Mouse (Mus musculus) inflammation-experienced regulatory T-cells, adult 6 months (primary cell): Measurements from ENCODE around the gene Slc44a5. TPM values are rescaled to one million over a fixed set of nuclear protein-coding genes. Genes with fewer than 3 reads are reported as not detected.
"Not testable (repeated sequence)": the region's sequence is repeated elsewhere in the genome, so short reads cannot be mapped to it uniquely, and the experiment has no call there.

Source experiments
- ATAC-seq: one replicate; pipeline ENCODE4 v1.8.0; 2017
- polyA plus RNA-seq, 3 experiments: library from polyadenylated mRNA; unstranded; fragments of 100-300 nt; shearing (Covaris generic); gene quantifications; one replicate each; pipeline ENCODE4 v1.2.1; 2017

Slc44a5 gene
- polyA plus RNA-seq, 3 experiments from 2014 or later = not detected

DNA sequence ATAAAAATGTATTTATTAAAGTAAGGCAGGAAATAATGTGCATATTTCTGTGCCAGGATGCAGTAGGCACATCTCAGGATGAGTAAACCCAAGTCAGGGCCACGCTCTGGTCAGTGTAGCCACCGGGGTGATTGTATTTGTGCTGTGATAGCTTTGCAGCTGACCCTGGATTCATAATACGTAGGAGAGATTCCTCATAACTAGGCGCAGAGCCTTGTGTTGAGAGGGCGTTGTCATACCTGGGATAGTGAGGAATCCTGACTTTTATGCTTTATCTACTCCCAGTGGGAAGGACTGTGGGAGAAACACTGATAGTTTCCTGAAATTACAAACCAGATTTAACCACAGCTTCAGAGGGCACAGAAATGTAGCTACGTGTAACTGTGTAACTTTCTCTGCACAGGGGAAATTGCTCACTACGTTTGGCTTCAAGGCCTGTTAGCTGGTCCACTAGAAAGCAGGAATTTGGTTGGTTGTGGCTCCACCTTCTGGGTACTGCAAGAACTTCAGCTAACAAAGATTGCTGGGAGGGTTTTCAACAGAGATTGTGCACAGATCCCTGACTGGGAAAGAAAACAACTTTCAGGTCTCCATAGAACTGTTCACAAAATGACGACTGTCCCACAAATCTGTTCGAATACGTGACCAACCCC, 253.0 kb downstream of the Slc44a5 start:
- ATAC-seq = no peak

DNA sequence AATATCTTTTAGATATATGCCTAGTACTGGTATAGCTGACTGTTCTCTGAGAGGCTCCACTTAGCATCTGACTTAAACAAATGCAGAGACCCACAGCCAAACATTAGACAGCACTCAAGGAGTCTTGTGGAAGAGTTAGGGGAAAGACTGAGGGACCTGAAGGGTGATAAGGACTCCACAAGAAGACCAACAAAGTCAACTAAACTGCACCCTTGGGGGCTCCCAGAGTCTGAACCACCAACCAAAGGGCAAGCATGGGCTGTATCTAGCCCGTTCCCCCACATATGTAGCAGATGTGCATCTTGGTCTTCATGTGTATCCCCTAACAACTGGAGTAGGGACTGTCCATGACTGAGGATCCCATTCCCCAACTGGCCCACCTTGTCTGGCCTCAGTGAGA, 271.7 kb downstream of the Slc44a5 start:
- no peak for ATAC-seq

DNA sequence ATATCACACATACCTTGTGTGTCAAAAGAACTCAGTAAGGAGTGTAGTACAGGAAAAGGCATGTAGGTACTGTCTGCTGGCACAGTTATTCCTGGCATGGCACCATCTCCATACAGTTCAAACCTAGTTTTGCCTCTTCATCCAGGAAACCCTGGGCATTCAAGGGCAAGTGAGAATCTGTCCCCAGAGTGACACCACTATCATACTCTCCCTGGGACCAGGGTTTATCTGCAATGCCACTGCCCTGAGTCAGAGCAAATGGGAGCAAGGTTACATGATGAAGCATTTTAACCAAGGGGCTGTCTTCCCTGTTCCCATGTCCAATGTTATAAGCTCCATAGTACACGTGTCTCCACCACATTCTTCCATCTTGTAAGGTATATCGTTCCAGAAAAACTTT, 278.2 kb downstream of the Slc44a5 start:
- no peak for ATAC-seq

- ATAC-seq = no peak
Measured at GRCm38 (mm10) chr3:154252219-154252618, 279.0 kb downstream of the Slc44a5 start.

DNA sequence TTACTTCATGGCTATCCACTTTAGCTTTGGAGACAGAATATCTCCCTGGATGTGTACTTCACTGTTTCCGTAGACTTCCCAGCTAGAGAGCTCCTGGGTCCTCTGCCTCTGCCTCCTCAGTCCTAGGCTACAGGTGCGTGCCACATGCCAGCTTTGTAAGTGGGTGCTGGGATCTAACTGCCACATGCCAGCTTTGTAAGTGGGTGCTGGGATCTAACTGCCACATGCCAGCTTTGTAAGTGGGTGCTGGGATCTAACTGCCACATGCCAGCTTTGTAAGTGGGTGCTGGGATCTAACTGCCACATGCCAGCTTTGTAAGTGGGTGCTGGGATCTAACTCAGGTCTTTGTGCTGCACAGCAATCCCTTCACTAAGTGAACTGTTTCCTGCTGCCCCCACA, 281.0 kb downstream of the Slc44a5 start:
- not testable (repeated sequence) for ATAC-seq

DNA sequence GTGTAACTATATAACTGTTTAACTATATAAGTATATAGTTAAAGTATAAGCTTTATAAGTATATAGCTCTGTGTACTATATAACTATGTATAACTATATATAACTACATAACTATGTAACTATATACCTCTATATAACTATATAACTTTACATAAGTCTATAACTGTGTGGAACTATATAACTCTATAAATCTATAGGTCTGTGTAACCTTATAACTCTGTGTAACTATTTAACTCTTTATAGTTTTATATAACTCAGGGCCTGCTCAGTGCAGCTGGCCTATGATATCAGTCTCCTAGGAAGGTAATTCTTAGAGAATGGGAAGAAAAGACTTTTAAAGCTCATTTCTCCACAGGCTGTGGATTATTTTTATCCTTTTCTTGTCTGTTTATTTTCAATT, 284.1 kb downstream of the Slc44a5 start:
- no peak for ATAC-seq

- no peak for ATAC-seq
Measured at GRCm38 (mm10) chr3:154268313-154268712, 295.1 kb downstream of the Slc44a5 start.

- peak; percentile 41 for ATAC-seq
Measured at GRCm38 (mm10) chr3:154269757-154270366, 296.6 kb downstream of the Slc44a5 start.

- no peak for ATAC-seq
Measured at GRCm38 (mm10) chr3:154274681-154275080, 301.4 kb downstream of the Slc44a5 start.

GRCm38 (mm10) chr3:154284260-154284659, 311.0 kb downstream of the Slc44a5 start:
- no peak for ATAC-seq

DNA sequence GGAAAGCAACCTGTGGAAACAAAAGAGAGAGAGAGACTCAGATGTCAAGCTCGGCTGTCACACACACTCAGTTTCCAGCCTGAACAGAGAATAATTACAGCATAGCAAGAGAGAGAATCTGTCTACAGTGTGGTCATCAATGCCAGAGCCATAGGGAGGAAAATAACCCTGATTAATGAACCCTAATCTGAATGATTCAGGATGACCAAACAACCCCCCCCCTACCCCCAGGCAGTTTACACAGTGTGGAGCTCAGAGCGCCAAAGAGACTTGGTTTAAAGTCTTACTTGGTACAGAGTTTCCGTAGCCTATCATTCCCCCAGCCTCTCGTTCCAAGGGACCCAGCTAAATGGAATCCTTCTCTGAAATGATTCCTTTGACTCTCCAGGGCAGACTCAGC, 312.1 kb downstream of the Slc44a5 start:
- no peak for ATAC-seq

DNA sequence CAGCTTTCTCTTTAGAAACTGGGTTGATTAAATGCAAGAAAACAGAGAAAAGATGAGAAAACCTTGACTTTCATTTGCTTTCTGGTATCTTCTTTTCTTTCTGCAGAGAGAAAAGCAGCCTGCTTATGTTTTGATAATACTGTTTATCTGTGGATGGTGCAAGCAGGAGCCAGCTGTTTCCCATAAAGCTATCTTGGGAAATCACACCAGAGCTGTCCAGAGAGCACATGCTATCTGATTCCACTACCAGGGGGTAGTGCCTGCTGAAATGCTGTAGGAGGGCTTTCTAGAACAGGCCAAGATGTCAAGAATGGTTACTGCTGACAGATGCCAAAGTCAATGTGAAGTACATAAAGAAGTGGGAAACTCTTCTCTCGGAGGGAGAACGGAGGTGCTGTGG, 314.0 kb downstream of the Slc44a5 start:
- no peak for ATAC-seq

DNA sequence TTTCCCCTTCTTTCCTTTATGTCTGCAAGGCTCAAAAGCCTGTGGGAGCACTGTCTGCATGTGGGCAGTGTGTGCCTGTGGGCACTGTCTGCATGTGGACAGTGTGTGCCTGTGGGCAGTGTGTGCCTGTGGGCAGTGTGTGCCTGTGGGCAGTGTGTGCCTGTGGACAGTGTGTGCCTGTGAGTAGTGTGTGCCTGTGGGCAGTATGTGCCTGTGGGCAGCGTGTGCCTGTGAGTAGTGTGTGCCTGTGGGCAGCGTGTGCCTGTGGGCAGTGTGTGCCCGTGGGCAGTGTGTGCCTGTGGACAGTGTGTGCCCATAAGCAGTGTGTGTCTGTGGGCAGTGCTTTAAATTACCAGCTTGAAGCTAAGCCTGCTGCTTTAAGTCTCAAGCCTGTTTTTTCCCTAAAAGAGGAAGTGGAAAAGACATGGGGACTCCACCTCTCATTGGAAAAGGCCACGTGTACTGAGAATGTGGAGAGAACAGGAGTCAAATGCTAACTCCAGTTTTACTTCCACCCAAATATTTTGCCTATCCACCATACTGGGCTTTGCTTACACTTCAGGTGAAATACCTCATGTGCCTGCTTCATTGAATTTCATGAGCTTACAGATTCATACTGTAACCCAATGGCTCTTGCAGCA, 315.3 kb downstream of the Slc44a5 start:
- no peak for ATAC-seq

DNA sequence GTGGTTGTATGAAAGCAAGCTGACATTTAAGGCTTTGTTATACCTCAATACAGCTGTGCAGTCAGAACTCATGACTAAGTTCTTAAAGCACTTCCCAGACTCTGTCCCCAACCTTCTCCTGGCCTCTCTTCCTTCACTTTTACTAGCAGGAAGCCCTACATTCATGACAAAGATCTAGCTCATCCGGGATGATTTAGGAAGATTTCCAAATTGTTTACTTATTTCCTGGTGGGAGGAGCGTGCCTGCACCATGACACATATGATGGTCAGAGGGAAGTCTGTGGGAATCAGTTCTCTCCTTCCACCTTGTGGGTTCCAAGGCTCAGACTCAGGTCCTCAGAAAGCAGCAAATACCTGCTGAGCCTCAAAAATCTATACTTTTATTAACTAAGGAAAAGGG, 317.1 kb downstream of the Slc44a5 start:
- ATAC-seq = no peak

GRCm38 (mm10) chr3:154292126-154292525, 318.9 kb downstream of the Slc44a5 start:
- ATAC-seq = no peak

DNA sequence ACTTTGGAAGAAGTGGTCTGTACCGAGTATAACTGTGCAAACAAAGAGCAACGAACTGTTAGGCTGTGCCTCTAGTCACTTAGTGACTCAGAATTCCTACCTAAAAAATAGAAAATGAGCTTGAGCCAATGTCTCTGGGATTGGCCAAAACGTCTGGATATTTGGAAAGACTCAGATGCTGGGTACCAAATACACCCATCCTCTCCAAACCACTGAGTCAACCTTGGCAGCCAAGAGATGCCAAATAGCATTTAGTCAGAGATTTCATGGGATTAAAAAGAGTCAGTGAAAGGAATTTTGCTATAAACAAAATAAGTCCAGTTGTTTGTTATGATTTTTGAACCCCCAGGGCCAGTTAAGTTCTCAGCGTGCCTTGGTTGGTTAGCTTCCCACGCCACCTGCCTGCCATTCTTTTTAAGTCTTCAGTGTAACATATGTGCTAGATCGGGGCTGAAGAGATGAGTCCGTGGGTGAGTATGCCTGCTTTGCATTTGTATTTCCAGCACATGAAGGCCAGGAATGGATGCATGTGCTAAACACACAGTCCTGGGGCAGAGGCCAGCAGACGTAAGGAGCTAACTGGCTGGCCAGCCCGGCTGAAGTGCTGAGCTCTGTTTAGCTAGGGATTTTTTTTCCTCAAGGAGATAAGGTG, 320.7 kb downstream of the Slc44a5 start:
- ATAC-seq = no peak

GRCm38 (mm10) chr3:154294924-154295834, 321.9 kb downstream of the Slc44a5 start:
- ATAC-seq = no peak

DNA sequence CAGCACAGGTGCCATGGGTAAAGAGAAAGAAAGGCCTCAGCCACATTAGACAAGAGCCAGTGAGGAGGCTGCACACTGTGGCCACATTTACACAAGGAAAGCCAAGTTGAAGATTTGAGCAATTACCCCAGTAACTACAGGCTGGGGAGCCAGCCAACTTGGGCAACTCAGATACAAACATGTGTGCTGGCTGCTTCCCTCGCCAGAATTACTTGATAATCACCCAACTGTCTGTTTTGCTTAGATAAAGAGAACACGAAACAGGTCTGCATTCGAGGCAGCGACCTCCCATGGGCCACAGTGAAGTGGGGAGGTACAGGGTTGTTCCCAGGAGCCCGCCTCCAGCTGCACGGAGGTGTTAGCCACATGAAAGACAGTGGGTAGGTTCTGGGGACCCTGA, 324.3 kb downstream of the Slc44a5 start:
- no peak for ATAC-seq

GRCm38 (mm10) chr3:154298490-154298889, 325.3 kb downstream of the Slc44a5 start:
- ATAC-seq = no peak

GRCm38 (mm10) chr3:154300006-154300405, 326.8 kb downstream of the Slc44a5 start:
- ATAC-seq = no peak

DNA sequence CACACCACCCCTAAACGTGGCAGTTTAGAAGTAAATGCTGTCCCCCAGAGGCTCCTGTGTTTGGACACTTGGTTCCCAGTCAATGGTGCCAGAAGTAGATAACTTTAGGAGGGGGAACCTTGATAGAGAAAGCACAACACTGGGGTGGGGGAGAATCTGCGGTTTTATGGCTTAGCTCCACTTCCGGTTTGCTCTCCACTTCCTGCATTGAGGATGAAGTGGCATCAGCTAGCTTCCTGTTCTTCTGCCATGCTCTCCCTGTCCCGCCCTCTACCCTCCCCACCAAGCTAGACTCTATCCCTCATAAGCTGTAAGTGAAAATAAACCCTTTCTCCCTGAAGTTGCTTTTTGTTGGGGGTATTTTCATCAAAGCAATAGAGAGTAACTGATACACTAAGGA, 327.9 kb downstream of the Slc44a5 start:
- no peak for ATAC-seq

GRCm38 (mm10) chr3:154305163-154305884, 332.1 kb downstream of the Slc44a5 start:
- no peak for ATAC-seq
